Mouse (Mus musculus) ES-E14 (cell line): ENCODE results near the gene Tpt1. TPM values are rescaled to one million over a fixed set of nuclear protein-coding genes. Genes with fewer than 3 reads are reported as not detected.

ENCODE experiments used
- DNase-seq: peaks from one replicate; pipeline ENCODE4 v3.0.0-alpha.2; 2013; ENCODE audit warnings: low read depth, low spot score
- H3K27ac ChIP-seq: 2 replicates; pipeline ENCODE4 v1.5.1; 2012; ENCODE audit warnings: low read depth, mild to moderate bottlenecking, low read length, moderate library complexity, mixed read lengths; ENCODE audit not compliant: poor library complexity, insufficient read depth, severe bottlenecking
- H3K36me3 ChIP-seq: 2 replicates; pipeline ENCODE4 v1.6.1; 2012; ENCODE audit warnings: mild to moderate bottlenecking, low read length, moderate library complexity, mixed read lengths; ENCODE audit not compliant: control insufficient read depth, poor library complexity, insufficient read depth, severe bottlenecking
- H3K4me1 ChIP-seq, 2 experiments: fragments of 150-350 bp in 1 of 2; sonication (generic) in 1 of 2; 2 replicates each; pipeline ENCODE4 v1.6.1; 2012; ENCODE audit warnings: low read length in 2 of 2, mild to moderate bottlenecking in 1 of 2, mixed read lengths in 1 of 2; ENCODE audit not compliant: control insufficient read depth in 2 of 2, insufficient read depth in 2 of 2, poor library complexity in 1 of 2
- H3K4me3 ChIP-seq, 2 experiments: fragments of 150-350 bp in 1 of 2; sonication (generic) in 1 of 2; 2 replicates each; pipeline ENCODE4 v1.5.1; 2012; ENCODE audit warnings: low read length in 2 of 2, low read depth in 1 of 2, mild to moderate bottlenecking in 1 of 2, mixed read lengths in 1 of 2; ENCODE audit not compliant: insufficient read depth in 1 of 2, poor library complexity in 1 of 2, severe bottlenecking in 1 of 2
- H3K9ac ChIP-seq: 2 replicates; pipeline ENCODE4 v1.6.1; 2012; ENCODE audit warnings: low read depth, mild to moderate bottlenecking, low read length, mixed read lengths; ENCODE audit not compliant: poor library complexity, insufficient read depth, severe bottlenecking
- H3K9me3 ChIP-seq: fragments of 150-350 bp; sonication (generic); 2 replicates; pipeline ENCODE4 v1.6.1; 2012; ENCODE audit warnings: low read depth, mild to moderate bottlenecking, low read length; ENCODE audit not compliant: control insufficient read depth, insufficient read depth
- CHD2 ChIP-seq: IDR thresholded peaks from 2 replicates; pipeline ENCODE4 v1.6.1; 2014; ENCODE audit warnings: mild to moderate bottlenecking, low read depth, low read length, inconsistent platforms
- HCFC1 ChIP-seq: IDR thresholded peaks from 2 replicates; pipeline ENCODE4 v1.6.1; 2012; ENCODE audit warnings: low read length, inconsistent platforms, borderline replicate concordance; ENCODE audit not compliant: insufficient read depth
- MAFK ChIP-seq: IDR thresholded peaks from 2 replicates; pipeline ENCODE4 v1.6.1; 2014; ENCODE audit warnings: mild to moderate bottlenecking, low read depth, low read length, inconsistent platforms; ENCODE audit not compliant: insufficient read depth
- ZC3H11A ChIP-seq: IDR thresholded peaks from 2 replicates; pipeline ENCODE4 v1.6.1; 2012; ENCODE audit warnings: low read depth, mild to moderate bottlenecking, inconsistent platforms, low read length, borderline replicate concordance
- ZNF384 ChIP-seq: IDR thresholded peaks from 2 replicates; pipeline ENCODE4 v1.6.1; 2012; ENCODE audit warnings: low read depth, low read length, inconsistent platforms
- in situ Hi-C, 2 experiments: fragments of 600-800 bp; cut with MboI; formaldehyde crosslinking; loops; one replicate each; pipeline ENCODE4 v1.15.1; 2025; ENCODE audit warnings: low sequenced_read_pairs in 2 of 2, inconsistent platforms in 1 of 2; ENCODE audit not compliant: unreplicated experiment in 2 of 2
- total RNA-seq: library from RNA; depleted of rRNA; stranded (reverse); fragments of 300-350 nt; gene quantifications from 2 replicates; pipeline ENCODE4 v1.2.3, GENCODE M21; 2012

Tpt1 gene
- total RNA-seq, 1 experiment: 613 TPM

- no peak overlapping the region for H3K4me3 ChIP-seq
- no peaks in the 10 kb centered on the region for H3K9me3 ChIP-seq
- peaks cover 2 to 6% of the 10 kb centered on the region in 2 experiments; a peak in 3 of 4 replicates for H3K4me1 ChIP-seq
- TF ChIP-seq ZC3H11A (0 out of 2 replicates have a peak, but pooled peaks have one; percentile 12), CHD2 (no peak), ZNF384 (0 out of 2 replicates have a peak, but pooled peaks have one; percentile 48), MAFK (no peak)
- H3K27ac ChIP-seq: no peak overlapping the region
- no peak overlapping the region for H3K9ac ChIP-seq
- no peak for DNase-seq
- no peaks in the 10 kb centered on the region for H3K36me3 ChIP-seq
- in situ Hi-C loops: loop anchor here in 1 of 2 experiments (25.0 kb wide), 1 partner anchor 566 kb away; no protein-coding TSS in a partner anchor
Measured at GRCm38 (mm10) chr14:75871750-75872149, 26.9 kb downstream of the Tpt1 start.

GRCm38 (mm10) chr14:75873612-75874011, 28.7 kb downstream of the Tpt1 start:
- in situ Hi-C loops: loop anchor here in 1 of 2 experiments (25.0 kb wide), 1 partner anchor 564 kb away; no protein-coding TSS in a partner anchor
- TF ChIP-seq MAFK: no peak
- no peak for TF ChIP-seq ZC3H11A
- TF ChIP-seq HCFC1: no peak
- TF ChIP-seq CHD2: no peak
- TF ChIP-seq ZNF384: no peak

GRCm38 (mm10) chr14:75876320-75877043, 31.6 kb downstream of the Tpt1 start:
- in situ Hi-C loops: loop anchor here (25.0 kb wide), 1 partner anchor 211 kb away; no protein-coding TSS in a partner anchor
- Histone ChIP-seq H3K27ac (no peak overlapping the region), H3K9ac (no peak overlapping the region), H3K4me3 (no peak overlapping the region), H3K9me3 (no peaks in the 10 kb centered on the region), H3K36me3 (no peaks in the 10 kb centered on the region), H3K4me1 (peaks cover 0 to 11% of the 10 kb centered on the region in 2 experiments; a peak in 1 of 4 replicates)
- DNase-seq: peak; percentile 92
- TF ChIP-seq ZC3H11A: peak; percentile 87
- no peak for TF ChIP-seq HCFC1

More at GRCm38 (mm10) chr14:75873612-75874011, 28.7 kb downstream of the Tpt1 start:
- Histone ChIP-seq H3K36me3 (no peaks in the 10 kb centered on the region), H3K9me3 (no peaks in the 10 kb centered on the region), H3K4me1 (peaks cover 2 to 6% of the 10 kb centered on the region in 2 experiments; a peak in 3 of 4 replicates), H3K27ac (no peak overlapping the region), H3K9ac (no peak overlapping the region), H3K4me3 (no peak overlapping the region)
- no peak for DNase-seq

GRCm38 (mm10) chr14:75877297-75877696, 32.4 kb downstream of the Tpt1 start:
- TF ChIP-seq HCFC1: no peak
- TF ChIP-seq CHD2: no peak
- no peak for TF ChIP-seq MAFK
- no peak for TF ChIP-seq ZC3H11A
- TF ChIP-seq ZNF384: no peak
- DNase-seq: no peak
- in situ Hi-C loops: loop anchor here (25.0 kb wide), 1 partner anchor 210 kb away; no protein-coding TSS in a partner anchor
- no peaks in the 10 kb centered on the region for H3K9me3 ChIP-seq
- H3K36me3 ChIP-seq: no peaks in the 10 kb centered on the region
- no peak overlapping the region for H3K9ac ChIP-seq
- H3K27ac ChIP-seq: no peak overlapping the region
- H3K4me1 ChIP-seq: peaks cover 3 to 18% of the 10 kb centered on the region in 2 experiments; a peak in 2 of 4 replicates
- H3K4me3 ChIP-seq: no peak overlapping the region
